Mouse (Mus musculus) embryonic fibroblast, embryonic 13.5 days (primary cell): ENCODE measurements around the gene Ttc28. TPM values are rescaled to one million over a fixed set of nuclear protein-coding genes. Genes with fewer than 3 reads are reported as not detected.
A peak's percentile ranks its signal among the peaks of the same experiment; 100 is the strongest.

Experiments used
- H3K27ac ChIP-seq: 2 replicates; pipeline ENCODE4 v1.5.1; 2012; ENCODE audit warnings: low read length, control low read depth, inconsistent platforms; ENCODE audit not compliant: insufficient read depth
- H3K4me1 ChIP-seq: 2 replicates; pipeline ENCODE4 v1.6.1; 2011; ENCODE audit warnings: low read length; ENCODE audit not compliant: control insufficient read depth, insufficient read depth
- H3K4me3 ChIP-seq: 2 replicates; pipeline ENCODE4 v1.5.1; 2011; ENCODE audit warnings: mild to moderate bottlenecking, control low read depth, low read length; ENCODE audit not compliant: insufficient read depth
- CTCF ChIP-seq: IDR thresholded peaks from 2 replicates; pipeline ENCODE4 v1.5.1; 2011; ENCODE audit warnings: mild to moderate bottlenecking, control low read depth, low read length, moderate library complexity, borderline replicate concordance; ENCODE audit not compliant: insufficient read depth
- POLR2A ChIP-seq: IDR thresholded peaks from 2 replicates; pipeline ENCODE4 v1.6.1; 2011; ENCODE audit warnings: low read depth, mild to moderate bottlenecking, control low read depth, low read length, moderate library complexity
- polyA plus RNA-seq: library from polyadenylated mRNA; stranded (reverse); fragments of >200 nt; gene quantifications from 2 replicates; pipeline ENCODE4 v1.2.4, GENCODE M21; 2011; ENCODE audit warnings: low read depth; ENCODE audit not compliant: missing spikeins, insufficient read length

The Ttc28 gene
- polyA plus RNA-seq, 1 experiment: 34.4 TPM

GRCm38 (mm10) chr5:111207924-111208659, 328.5 kb downstream of the Ttc28 start:
- peaks cover 22% of the 10 kb centered on the region for H3K4me1 ChIP-seq
- TF ChIP-seq POLR2A: no peak
- TF ChIP-seq CTCF: peak; percentile 46; the same call in 1 of the 2 replicates
- H3K4me3 ChIP-seq: no peak overlapping the region
- H3K27ac ChIP-seq: no peak overlapping the region

GRCm38 (mm10) chr5:111208660-111208969, 329.0 kb downstream of the Ttc28 start:
- Histone ChIP-seq H3K4me1 (peaks cover 22% of the 10 kb centered on the region), H3K4me3 (no peak overlapping the region), H3K27ac (no peak overlapping the region)
- TF ChIP-seq POLR2A (no peak), CTCF (peak; percentile 94)

GRCm38 (mm10) chr5:111213935-111214450, 334.4 kb downstream of the Ttc28 start:
- H3K27ac ChIP-seq: no peak overlapping the region
- peaks cover 2% of the 10 kb centered on the region; the same call in 1 of the 2 replicates for H3K4me1 ChIP-seq
- H3K4me3 ChIP-seq: no peak overlapping the region
- TF ChIP-seq POLR2A: no peak
- TF ChIP-seq CTCF: no peak

DNA sequence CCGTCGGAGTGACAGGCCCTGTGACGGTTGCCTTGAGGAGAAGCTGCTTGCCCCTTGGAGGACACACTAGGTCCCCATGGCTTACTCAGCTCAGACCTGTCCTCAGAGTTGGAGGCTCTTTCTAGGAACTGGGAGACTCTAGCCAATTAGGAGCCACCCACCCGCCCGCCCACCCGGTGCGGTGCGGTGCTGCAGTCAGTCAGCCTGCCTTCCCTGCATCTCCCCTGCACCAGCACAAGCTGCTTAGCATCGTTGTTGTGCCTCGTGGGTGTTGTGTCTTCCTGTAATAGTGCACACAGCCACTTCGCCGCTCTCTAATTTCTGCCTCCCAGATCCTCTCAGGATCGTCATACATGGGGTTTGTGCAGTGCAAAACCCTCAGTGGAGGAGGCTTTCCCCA, 335.3 kb downstream of the Ttc28 start:
- Histone ChIP-seq H3K4me1 (peaks cover 2% of the 10 kb centered on the region; the same call in 1 of the 2 replicates), H3K27ac (no peak overlapping the region), H3K4me3 (no peak overlapping the region)
- TF ChIP-seq POLR2A: no peak

DNA sequence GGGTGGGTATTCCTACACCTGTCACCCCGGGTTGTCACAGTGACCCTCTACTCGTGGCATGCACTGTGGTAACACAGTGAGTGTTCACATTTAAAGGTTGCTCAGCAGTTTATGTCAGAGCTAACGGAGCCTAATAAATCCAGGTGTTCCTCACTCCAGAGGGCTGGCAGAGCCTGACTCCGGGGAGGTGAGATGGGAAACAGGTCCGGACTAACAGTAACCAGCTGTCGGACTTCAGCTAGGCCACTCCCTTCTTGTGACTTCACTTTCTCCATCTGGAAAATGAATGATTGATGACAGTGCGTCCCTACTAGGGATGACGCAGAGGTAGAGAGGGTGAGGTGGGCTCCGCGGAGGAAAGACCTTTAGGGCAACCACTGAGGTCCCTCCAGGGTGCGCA, 336.1 kb downstream of the Ttc28 start:
- Histone ChIP-seq H3K27ac (no peak overlapping the region), H3K4me1 (peaks cover 2% of the 10 kb centered on the region; the same call in 1 of the 2 replicates), H3K4me3 (no peak overlapping the region)
- no peak for TF ChIP-seq POLR2A
- TF ChIP-seq CTCF: no peak

GRCm38 (mm10) chr5:111216166-111216565, 336.6 kb downstream of the Ttc28 start:
- Histone ChIP-seq H3K4me1 (peaks cover 2% of the 10 kb centered on the region; the same call in 1 of the 2 replicates), H3K4me3 (no peak overlapping the region), H3K27ac (no peak overlapping the region)
- TF ChIP-seq POLR2A (no peak), CTCF (no peak)

GRCm38 (mm10) chr5:111217447-111218110, 338.0 kb downstream of the Ttc28 start:
- H3K4me3 ChIP-seq: no peak overlapping the region
- TF ChIP-seq CTCF (no peak), POLR2A (no peak)
- peaks cover 2% of the 10 kb centered on the region; the same call in 1 of the 2 replicates for H3K4me1 ChIP-seq
- no peak overlapping the region for H3K27ac ChIP-seq

DNA sequence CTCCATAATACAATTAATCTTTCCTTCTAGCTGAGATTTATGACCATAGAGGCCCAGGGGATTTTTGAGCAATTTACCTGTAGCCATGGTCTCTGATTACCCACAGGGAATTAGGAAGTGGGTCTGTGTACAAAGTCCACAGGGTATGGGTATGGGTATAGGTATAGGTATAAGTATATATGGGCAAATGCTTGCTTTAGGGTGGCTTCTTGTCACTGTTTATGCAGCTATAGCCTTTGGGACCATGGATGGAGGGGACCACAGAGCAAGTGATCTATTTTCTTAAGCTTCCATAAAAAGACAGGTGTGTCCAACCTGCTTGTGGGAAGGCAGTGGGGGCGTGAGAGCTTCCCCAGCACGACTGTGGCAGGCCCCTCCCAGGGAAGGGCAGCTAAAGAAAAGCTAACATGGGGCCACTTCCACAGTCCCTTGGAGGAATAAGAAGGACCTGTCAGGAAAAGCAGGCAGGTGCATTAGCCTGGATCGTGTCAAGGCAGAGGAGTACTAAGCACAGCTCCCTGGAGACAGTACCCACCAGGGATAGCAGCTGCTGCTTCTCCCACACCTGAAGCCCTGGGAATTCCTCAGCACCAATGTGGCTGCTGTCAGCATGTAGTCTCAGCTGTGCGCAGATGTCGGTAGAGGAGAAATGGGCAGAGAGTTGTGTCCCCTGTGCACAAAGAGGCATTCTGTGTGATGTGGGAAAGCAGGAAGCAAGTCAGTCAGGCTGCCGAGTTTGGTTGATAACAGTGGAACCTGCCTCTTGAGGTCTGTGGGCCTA, 338.7 kb downstream of the Ttc28 start:
- Histone ChIP-seq H3K4me1 (peaks cover 2% of the 10 kb centered on the region; the same call in 1 of the 2 replicates), H3K4me3 (no peak overlapping the region), H3K27ac (no peak overlapping the region)
- no peak for TF ChIP-seq CTCF

DNA sequence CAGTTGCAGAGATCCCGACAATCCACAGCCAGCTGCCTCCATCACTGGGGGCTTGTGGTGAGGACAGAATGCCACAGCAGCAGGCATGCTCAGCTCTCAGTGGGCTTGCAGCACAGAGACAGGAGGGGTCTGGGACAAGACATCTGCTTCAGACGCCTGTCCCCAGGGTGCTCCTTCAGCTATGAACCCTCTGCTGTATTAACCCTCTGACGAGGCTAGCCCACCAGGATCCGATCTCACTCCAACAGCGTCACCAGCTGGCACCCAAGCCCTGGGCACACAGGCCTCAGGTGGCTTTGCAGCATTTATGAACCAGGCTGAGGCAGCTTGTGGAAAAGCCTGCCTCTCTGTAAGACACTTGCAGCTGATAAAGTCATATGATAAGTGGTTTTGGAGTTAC, 339.4 kb downstream of the Ttc28 start:
- no peak overlapping the region for H3K27ac ChIP-seq
- H3K4me3 ChIP-seq: no peak overlapping the region
- H3K4me1 ChIP-seq: peaks cover 2% of the 10 kb centered on the region; the same call in 1 of the 2 replicates
- no peak for TF ChIP-seq CTCF
- no peak for TF ChIP-seq POLR2A
